Mouse (Mus musculus) left cerebral cortex, postnatal 36 days (tissue): Measurements from ENCODE around the gene Dclk1. TPM values are rescaled to one million over a fixed set of nuclear protein-coding genes. Genes with fewer than 3 reads are reported as not detected.

Source experiments
- DNase-seq, 2 experiments: peaks; one replicate each; pipeline ENCODE4 v3.0.0; 2021 to 2022; ENCODE audit warnings: low spot score in 2 of 2, mixed read lengths in 1 of 2
- intact Hi-C: fragments of 180-260 bp; cut with DNase I; formaldehyde crosslinking; loops from one replicate; pipeline ENCODE4 v1.15.1; 2025
- total RNA-seq, 2 experiments: library from RNA; stranded (reverse); gene quantifications; 2 replicates each; pipeline ENCODE4 v1.2.3; 2021

The Dclk1 gene
- total RNA-seq, 2 experiments from 2014 or later, result 877 to 948 TPM

- intact Hi-C loops, result no loop called here
- no peak for DNase-seq
Observed at GRCm38 (mm10) chr3:55523735-55524477, 281.7 kb downstream of the Dclk1 start.

DNA sequence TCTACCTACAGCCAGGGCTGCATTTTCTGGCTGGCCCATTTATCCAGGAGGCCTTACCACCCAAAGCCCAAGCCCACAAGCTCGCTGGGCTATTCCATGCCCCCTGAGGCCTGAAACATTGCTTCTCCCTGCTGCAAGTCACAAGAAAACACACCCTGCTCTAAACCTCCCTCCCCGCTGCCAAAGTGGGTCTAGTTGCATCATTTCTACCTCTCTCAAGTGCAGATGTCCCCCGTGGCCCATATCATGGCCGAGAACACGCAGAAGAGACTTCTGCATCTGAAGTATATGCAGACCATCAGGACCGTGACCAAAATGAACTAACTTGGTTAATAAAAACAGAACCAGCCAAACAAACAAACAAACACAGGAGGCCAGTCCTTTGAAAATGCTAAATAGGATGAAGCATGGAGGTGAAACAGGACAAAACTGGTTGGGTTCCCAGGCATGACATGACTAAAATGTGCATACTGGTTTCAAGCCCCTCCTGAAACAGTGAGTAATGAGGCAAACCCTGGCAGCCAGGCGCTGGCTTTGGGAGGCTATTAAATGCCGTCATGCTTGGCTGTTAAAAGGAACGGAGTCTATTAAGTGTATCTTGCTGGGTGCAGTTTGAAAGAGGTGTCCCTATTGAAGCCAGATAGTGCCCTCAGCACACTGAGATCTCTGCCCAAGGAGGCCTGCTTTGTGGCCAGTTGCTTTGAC is 282.5 kb downstream of the Dclk1 start:
- DNase-seq, result no peak
- intact Hi-C loops, result no loop called here

- no peak for DNase-seq
- intact Hi-C loops, result no loop called here
Observed at GRCm38 (mm10) chr3:55526470-55526869, 284.3 kb downstream of the Dclk1 start.

GRCm38 (mm10) chr3:55527566-55527965 is 285.4 kb downstream of the Dclk1 start:
- intact Hi-C loops, result no loop called here
- DNase-seq, result no peak

- intact Hi-C loops, result no loop called here
- no peak for DNase-seq
Observed at GRCm38 (mm10) chr3:55528012-55528411, 285.8 kb downstream of the Dclk1 start.

DNA sequence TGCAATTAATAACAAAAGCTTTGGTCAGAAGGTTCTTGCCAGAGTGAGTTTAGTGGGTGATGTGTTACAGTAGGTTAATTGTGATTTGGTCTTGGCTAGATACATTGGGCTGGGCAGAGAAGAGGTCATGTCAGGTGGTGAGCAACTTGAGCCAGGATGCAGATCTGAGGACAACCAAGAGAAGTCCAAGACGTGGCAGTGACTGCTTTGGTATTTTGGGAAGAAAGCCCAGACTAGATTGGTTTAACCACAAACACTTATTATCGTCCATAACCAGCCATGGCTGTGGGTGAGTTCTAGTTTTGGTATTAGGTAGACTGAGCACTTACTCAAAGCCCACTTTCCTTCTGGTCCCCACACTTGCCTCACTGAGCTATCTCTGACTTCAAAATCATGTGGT is 287.2 kb downstream of the Dclk1 start:
- no peak for DNase-seq
- intact Hi-C loops, result no loop called here

- peak in 1 of 2 experiments; percentile 50 for DNase-seq
- intact Hi-C loops, result no loop called here
Observed at GRCm38 (mm10) chr3:55531204-55532044, 289.3 kb downstream of the Dclk1 start.

DNA sequence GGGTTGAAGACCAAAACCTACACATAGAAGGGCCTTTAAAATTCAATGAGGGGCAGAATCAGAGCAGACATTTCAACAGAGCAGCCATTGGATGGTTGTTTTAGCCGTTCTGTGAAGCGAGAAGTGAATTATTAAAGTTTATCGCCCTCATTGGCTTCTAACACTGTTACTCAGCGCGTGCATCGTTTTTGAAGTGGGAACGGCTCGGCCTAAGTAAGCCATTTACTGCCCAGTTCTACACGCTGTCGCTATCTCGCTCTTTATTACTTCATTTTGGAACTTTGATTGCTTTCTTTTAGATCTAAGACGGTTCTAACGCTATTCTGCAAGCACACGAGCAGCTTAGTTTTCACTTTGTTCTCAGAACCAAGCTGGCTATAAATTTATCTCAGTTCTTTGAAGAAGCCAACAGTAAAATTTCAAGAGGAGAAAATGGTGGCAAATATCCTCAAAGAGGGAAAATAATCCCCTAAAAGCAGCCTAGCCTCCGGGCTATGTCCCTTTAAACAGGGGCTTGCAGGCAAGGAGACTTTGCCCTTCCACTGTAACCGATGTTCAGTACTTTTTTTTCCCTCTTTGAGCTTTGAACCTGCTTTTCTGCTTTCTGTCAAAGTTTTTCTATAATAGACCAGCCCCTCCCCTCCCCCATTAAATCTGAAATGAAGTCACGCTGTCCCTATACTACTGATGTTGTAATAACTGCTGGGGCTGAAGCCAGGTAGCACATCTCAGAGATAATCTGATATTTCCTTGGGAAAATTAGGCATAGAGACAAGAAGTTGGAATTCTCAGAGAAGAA is 290.2 kb downstream of the Dclk1 start:
- intact Hi-C loops, result no loop called here
- no peak for DNase-seq

DNA sequence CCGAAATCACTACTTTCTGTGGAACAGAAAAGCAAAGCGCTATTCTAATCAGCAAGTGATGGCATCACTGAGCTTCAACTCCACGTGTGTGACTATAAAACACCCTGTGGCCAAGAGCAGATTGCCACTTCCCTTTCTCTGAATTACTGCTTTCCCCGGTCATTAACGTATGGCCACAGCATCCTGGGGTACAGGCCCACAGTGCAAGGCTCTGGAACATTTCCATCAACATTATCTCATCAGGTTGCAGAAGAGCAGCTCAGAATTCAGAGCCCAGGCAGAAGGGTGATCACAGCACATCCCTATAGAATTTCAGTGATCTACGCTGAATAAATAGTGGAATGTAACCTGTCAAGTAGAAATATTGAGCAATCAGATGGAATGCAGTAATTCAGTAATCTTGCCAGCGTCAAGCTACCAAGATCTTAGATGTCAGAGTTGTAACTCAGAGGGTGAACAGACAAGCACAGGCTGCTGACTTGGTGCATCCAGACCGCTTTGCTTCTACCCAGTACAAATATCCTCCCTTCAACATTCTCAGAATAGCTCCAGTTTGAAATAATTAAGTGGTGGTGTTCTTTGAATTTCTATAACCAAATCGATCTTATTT is 293.5 kb downstream of the Dclk1 start:
- intact Hi-C loops, result no loop called here
- no peak for DNase-seq

- peak in 1 of 2 experiments; percentile 3 for DNase-seq
- intact Hi-C loops, result no loop called here
Observed at GRCm38 (mm10) chr3:55536901-55537300, 294.7 kb downstream of the Dclk1 start.

- DNase-seq, result no peak
- intact Hi-C loops, result no loop called here
Observed at GRCm38 (mm10) chr3:55537714-55538113, 295.6 kb downstream of the Dclk1 start.

- intact Hi-C loops, result no loop called here
- DNase-seq, result no peak
Observed at GRCm38 (mm10) chr3:55539400-55539799, 297.2 kb downstream of the Dclk1 start.

GRCm38 (mm10) chr3:55539811-55540293 is 297.7 kb downstream of the Dclk1 start:
- no peak for DNase-seq
- intact Hi-C loops, result no loop called here

- intact Hi-C loops, result no loop called here
- DNase-seq, result no peak
Observed at GRCm38 (mm10) chr3:55540406-55541140, 298.4 kb downstream of the Dclk1 start.

GRCm38 (mm10) chr3:55541799-55542198 is 299.6 kb downstream of the Dclk1 start:
- intact Hi-C loops, result loop anchor here (1.0 kb wide), 1 partner anchor 30 kb away; no protein-coding TSS in a partner anchor
- DNase-seq, result no peak

GRCm38 (mm10) chr3:55542310-55542709 is 300.1 kb downstream of the Dclk1 start:
- peak in 1 of 2 experiments; percentile 67 for DNase-seq
- intact Hi-C loops, result loop anchor here (1.0 kb wide), 1 partner anchor 29 kb away; no protein-coding TSS in a partner anchor

GRCm38 (mm10) chr3:55542947-55543346 is 300.8 kb downstream of the Dclk1 start:
- intact Hi-C loops, result loop anchor here (1.0 kb wide), 1 partner anchor 28 kb away; no protein-coding TSS in a partner anchor
- DNase-seq, result peak in 1 of 2 experiments; percentile 58
